Mouse (Mus musculus) embryonic fibroblast, embryonic 13.5 days (primary cell): ENCODE measurements around the gene Gm20388.
A peak's percentile ranks its signal among the peaks of the same experiment; 100 is the strongest.

ENCODE experiments used
- CTCF ChIP-seq: IDR thresholded peaks from 2 replicates; pipeline ENCODE4 v1.5.1; 2011; ENCODE audit warnings: mild to moderate bottlenecking, control low read depth, low read length, moderate library complexity, borderline replicate concordance; ENCODE audit not compliant: insufficient read depth
- POLR2A ChIP-seq: IDR thresholded peaks from 2 replicates; pipeline ENCODE4 v1.6.1; 2011; ENCODE audit warnings: low read depth, mild to moderate bottlenecking, control low read depth, low read length, moderate library complexity

DNA sequence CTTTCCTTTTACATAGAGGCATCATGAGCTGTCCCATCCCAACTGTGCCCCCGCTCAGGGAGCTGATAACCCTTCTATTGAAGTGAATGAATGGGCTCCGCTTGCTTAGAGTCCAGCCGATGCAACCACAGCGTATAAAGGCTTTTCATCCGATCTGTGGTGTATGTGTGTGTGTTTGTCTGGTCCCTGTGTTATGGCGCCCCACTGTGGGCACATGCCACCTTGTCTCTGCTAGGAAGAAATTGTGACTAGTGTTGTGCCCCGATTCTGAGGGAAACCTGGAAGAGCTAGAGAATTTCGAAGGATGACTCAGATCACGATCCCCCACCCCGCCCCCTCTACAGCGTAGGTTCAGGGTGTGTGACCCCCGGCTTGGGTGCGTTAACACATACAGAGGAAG is 3442.1 kb downstream of the Gm20388 start:
- TF ChIP-seq POLR2A (no peak), CTCF (peak; percentile 85; the same call in 1 of the 2 replicates)
